Mouse (Mus musculus) small intestine, adult 2 months (tissue): ENCODE data around the gene Whrn.

ENCODE experiments used
- CTCF ChIP-seq: fragments of 200-500 bp; IDR thresholded peaks from 2 replicates; pipeline ENCODE4 v1.5.1; 2012; ENCODE audit warnings: low read depth, mild to moderate bottlenecking, control low read depth, inconsistent platforms, low read length, moderate library complexity, mixed read lengths; ENCODE audit not compliant: insufficient replicate concordance, insufficient read length; ENCODE audit errors: extremely low read depth
- POLR2A ChIP-seq: fragments of 200-500 bp; IDR thresholded peaks from 2 replicates; pipeline ENCODE4 v1.6.1; 2012; ENCODE audit warnings: low read depth, mild to moderate bottlenecking, control low read depth, inconsistent platforms, low read length, moderate library complexity

- no peak for TF ChIP-seq POLR2A
- no peak for TF ChIP-seq CTCF
These were observed 85.7 kb downstream of the Whrn start for GRCm38 (mm10) chr4:63409908-63410582.
